Mouse (Mus musculus) limb, embryonic 15.5 days (tissue): Measurements from ENCODE around the gene Gm20388. TPM values are rescaled to one million over a fixed set of nuclear protein-coding genes. Genes with fewer than 3 reads are reported as not detected.
A peak's percentile ranks its signal among the peaks of the same experiment; 100 is the strongest.
"Not testable (repeated sequence)": the region's sequence is repeated elsewhere in the genome, so short reads cannot be mapped to it uniquely, and the experiment has no call there.

Experiments used
- ATAC-seq: fragments of 200-750 bp; cut with Nextera tagmentation; 2 replicates; pipeline ENCODE4 v1.8.0; 2017; ENCODE audit warnings: low read depth, moderate TSS enrichment; ENCODE audit not compliant: insufficient number of reproducible peaks, low FRiP score, low TSS enrichment
- H3K27ac ChIP-seq: fragments of 300-500 bp; sonication (generic); 2 replicates; pipeline ENCODE4 v1.5.1; 2015; ENCODE audit warnings: moderate library complexity, mild to moderate bottlenecking, inconsistent platforms
- H3K27me3 ChIP-seq: fragments of 300-500 bp; sonication (generic); 2 replicates; pipeline ENCODE4 v1.6.1; 2015; ENCODE audit warnings: inconsistent platforms
- H3K36me3 ChIP-seq: fragments of 300-500 bp; sonication (generic); 2 replicates; pipeline ENCODE4 v1.6.1; 2015; ENCODE audit warnings: inconsistent platforms
- H3K4me1 ChIP-seq: fragments of 300-500 bp; sonication (generic); 2 replicates; pipeline ENCODE4 v1.6.1; 2015; ENCODE audit warnings: inconsistent platforms
- H3K4me2 ChIP-seq: fragments of 300-500 bp; sonication (generic); 2 replicates; pipeline ENCODE4 v1.6.1; 2015; ENCODE audit warnings: mild to moderate bottlenecking, inconsistent platforms
- H3K4me3 ChIP-seq: fragments of 300-500 bp; sonication (generic); 2 replicates; pipeline ENCODE4 v1.5.1; 2015; ENCODE audit warnings: mild to moderate bottlenecking, inconsistent platforms
- H3K9ac ChIP-seq: fragments of 300-500 bp; sonication (generic); 2 replicates; pipeline ENCODE4 v1.6.1; 2015; ENCODE audit warnings: inconsistent platforms
- H3K9me3 ChIP-seq: fragments of 300-500 bp; sonication (generic); 2 replicates; pipeline ENCODE4 v1.6.1; 2016; ENCODE audit warnings: inconsistent platforms
- WGBS: fragments of 180-500 bp; shearing (Covaris S2); methylation state at CpG from one replicate; pipeline ENCODE4 v1.1.7; 2015; 5-methylcytosine and 5-hydroxymethylcytosine counted together
- polyA plus RNA-seq: library from polyadenylated mRNA; unstranded; fragments of >200 nt; fragmentation: Nextera tagmentation; extraction: Ambion mirVana; gene quantifications from 2 replicates; pipeline ENCODE4 v1.2.1, GENCODE M21; 2015

Gm20388 gene
- polyA plus RNA-seq, 1 experiment from 2014 or later = 4.9 TPM

GRCm38 (mm10) chr8:123625717-123626116, 3715.1 kb downstream of the Gm20388 start:
- Histone ChIP-seq H3K27me3 (peaks cover 39% of the 10 kb centered on the region), H3K9ac (no peak overlapping the region), H3K27ac (no peak overlapping the region), H3K36me3 (no peaks in the 10 kb centered on the region), H3K4me3 (no peak overlapping the region), H3K9me3 (no peaks in the 10 kb centered on the region), H3K4me2 (no peak overlapping the region), H3K4me1 (peaks cover 14% of the 10 kb centered on the region)
- ATAC-seq = no peak
- 27% methylated on average over 2 of the region's 2 CpGs for WGBS

DNA sequence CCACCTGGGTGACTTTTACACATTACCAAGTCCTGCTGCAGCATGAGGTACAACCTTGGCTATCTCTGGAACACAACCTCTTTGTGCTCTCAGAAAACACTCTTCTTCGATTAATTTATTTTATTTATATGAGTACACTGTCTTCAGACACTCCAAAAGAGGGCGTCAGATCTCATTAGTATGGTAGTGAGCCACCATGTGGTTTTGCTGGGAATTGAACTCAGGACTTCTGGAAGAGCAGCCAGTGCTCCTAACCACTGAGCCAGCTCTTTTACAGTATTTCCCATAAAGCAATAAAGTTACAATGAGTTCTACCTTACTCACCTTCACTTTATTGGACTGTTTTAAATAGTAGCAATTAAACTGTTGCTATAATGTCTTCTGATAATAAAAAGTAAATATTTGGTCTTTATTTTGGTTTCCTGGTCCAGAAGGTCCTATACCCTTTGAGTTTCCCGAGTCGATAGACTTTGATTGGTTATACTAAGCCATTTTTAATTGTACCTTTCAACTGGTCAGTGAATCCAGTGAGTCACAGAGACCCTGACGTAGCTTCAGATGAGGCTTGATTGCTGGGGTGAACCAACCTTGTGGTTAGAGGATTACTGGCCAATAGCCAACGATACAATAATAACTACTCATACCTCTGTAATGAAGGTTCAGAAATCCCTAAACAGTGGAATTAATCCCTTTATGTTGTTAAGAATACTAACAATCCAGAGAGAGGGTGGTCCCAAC, 3716.9 kb downstream of the Gm20388 start:
- Histone ChIP-seq H3K9ac (no peak overlapping the region), H3K27me3 (peaks cover 39% of the 10 kb centered on the region), H3K4me3 (no peak overlapping the region), H3K4me2 (no peak overlapping the region), H3K4me1 (peaks cover 21% of the 10 kb centered on the region), H3K36me3 (no peaks in the 10 kb centered on the region), H3K27ac (no peak overlapping the region), H3K9me3 (no peaks in the 10 kb centered on the region)
- ATAC-seq = no peak
- 58% methylated on average over 6 of the region's 6 CpGs for WGBS

DNA sequence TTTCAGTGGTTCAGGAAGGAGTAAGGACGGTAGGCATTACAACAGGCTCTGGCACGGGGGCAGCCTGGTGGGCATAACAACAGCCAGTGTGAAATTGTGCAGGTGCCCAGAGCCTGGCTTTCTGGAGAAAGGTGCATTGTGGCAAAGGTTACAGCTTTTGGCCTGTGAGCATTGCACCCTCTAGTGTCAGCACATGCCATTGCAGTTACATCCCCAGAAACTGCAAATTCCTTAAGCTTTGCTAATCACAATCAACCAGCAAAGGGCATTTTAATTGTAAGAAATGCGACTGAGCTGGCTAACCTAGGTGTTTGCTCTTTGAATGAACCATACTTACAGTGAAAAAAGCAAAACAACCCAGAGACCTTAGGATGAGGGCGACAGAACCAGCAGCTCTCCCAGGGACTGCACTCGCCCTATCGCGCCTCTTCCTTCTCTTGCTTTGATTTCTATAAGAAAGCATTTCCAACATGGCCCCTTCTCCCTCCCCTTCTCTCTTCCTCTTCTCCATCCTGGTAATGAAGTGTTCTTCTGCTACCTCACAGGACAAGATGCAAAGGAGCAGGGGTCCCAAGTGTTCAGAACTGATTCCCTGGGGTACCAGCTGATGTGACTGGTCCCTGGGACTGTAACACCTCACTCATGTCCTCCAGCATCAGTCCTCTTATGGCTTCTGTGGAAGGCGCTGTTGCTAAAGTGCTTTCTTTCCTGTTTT, 3717.8 kb downstream of the Gm20388 start:
- 3% methylated on average over 8 of the region's 8 CpGs for WGBS
- no peak for ATAC-seq
- H3K36me3 ChIP-seq = no peaks in the 10 kb centered on the region

DNA sequence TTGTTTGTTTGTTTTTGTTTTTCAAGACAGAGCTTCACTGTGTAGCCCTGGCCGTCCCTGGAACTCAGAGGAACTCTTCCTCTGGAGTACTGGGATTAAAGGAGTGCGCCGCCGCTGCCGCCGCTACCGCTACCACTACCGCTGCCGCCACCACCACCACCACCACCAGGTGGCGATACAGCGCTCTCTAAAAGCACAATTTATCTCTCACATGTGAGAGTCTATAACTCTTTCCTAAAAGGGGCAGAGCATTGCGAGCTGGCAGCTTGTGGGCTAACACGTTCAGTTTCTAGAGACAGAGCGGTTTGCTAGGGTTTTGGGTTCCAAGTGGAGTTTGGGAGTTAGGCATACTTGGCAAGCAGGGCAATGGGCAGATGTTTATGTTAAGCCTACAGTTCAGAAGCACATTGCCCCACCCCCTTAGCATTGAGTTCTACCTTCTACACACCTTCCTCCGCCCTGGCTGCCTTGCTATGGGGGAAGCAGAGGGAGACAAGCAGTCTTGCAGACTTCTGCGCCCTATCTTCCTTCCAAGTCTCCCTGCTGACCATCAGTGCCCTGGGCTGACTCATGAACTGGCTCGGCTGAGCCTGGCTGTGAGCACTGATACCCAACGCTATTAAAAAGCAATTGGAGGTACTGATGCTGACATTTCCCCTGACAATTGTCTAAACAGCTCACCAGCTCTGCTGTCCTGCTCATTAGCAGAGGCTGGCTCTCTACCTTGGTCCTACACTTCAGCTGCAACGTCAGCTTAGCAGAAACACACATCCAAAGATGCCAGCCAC, 3718.5 kb downstream of the Gm20388 start:
- H3K9me3 ChIP-seq = no peaks in the 10 kb centered on the region
- ATAC-seq = no peak
- peak overlapping the region; percentile 31 for H3K4me3 ChIP-seq
- peaks cover 39% of the 10 kb centered on the region for H3K27me3 ChIP-seq
- no peak overlapping the region for H3K27ac ChIP-seq
- no peaks in the 10 kb centered on the region for H3K36me3 ChIP-seq
- H3K4me1 ChIP-seq = peaks cover 21% of the 10 kb centered on the region
- WGBS = 9% methylated on average over 19 of the region's 19 CpGs
- peak overlapping the region; percentile 54 for H3K4me2 ChIP-seq
- no peak overlapping the region for H3K9ac ChIP-seq

More for the DNA sequence above, 3717.8 kb downstream of the Gm20388 start:
- H3K9ac ChIP-seq = no peak overlapping the region
- H3K4me3 ChIP-seq = peak overlapping the region; percentile 31
- H3K4me1 ChIP-seq = peaks cover 21% of the 10 kb centered on the region
- peaks cover 39% of the 10 kb centered on the region for H3K27me3 ChIP-seq
- peak overlapping the region; percentile 54 for H3K4me2 ChIP-seq
- H3K27ac ChIP-seq = no peak overlapping the region
- H3K9me3 ChIP-seq = no peaks in the 10 kb centered on the region

DNA sequence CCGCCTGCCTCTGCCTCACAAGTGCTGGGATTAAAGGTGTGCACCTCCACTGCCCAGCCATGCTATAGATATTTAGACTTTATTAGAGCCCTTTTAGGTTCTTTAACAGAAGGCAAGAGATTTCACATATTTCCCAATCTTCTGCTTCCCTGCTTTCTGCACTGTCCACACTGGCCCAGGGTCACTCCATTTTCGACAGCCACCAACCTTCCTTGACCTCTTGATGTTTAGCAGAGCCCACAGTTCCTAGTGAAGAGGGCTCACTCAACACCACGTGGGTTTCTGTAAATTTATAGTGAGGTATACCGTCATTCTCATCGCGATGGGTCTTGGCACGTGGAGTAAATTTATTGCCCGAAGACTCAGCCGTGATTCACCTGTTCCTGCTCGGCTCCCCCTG, 3719.4 kb downstream of the Gm20388 start:
- H3K36me3 ChIP-seq = no peaks in the 10 kb centered on the region
- no peak overlapping the region for H3K4me3 ChIP-seq
- peaks cover 30% of the 10 kb centered on the region for H3K27me3 ChIP-seq
- H3K9ac ChIP-seq = no peak overlapping the region
- H3K27ac ChIP-seq = no peak overlapping the region
- peak overlapping the region; percentile 35; the same call in 1 of the 2 replicates for H3K4me2 ChIP-seq
- 37% methylated on average over 10 of the region's 10 CpGs for WGBS
- no peaks in the 10 kb centered on the region for H3K9me3 ChIP-seq
- H3K4me1 ChIP-seq = peaks cover 21% of the 10 kb centered on the region
- no peak for ATAC-seq

DNA sequence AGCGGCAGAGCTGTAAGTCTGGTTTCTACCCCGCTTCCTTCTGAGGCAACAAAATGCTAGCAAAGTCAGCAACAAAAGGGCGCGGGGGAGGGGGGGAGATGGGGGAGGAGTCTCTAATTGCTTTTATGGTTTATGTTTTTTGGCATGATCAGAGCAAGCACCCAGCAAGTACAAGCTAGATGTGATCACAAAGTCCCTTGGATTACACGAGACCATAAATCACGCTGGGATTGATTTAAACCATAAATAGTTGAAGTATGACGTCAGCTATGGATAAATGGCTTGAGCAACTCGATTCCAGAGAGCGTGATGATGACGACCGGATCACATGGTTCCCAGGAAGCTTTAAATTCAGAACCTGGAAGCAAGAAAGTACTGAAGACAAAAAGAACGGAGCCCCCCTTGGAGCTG, 3720.2 kb downstream of the Gm20388 start:
- peak overlapping the region; percentile 9; the same call in 1 of the 2 replicates for H3K4me3 ChIP-seq
- peaks cover 23% of the 10 kb centered on the region for H3K27me3 ChIP-seq
- ATAC-seq = no peak
- no peaks in the 10 kb centered on the region for H3K9me3 ChIP-seq
- no peak overlapping the region for H3K27ac ChIP-seq
- no peaks in the 10 kb centered on the region for H3K36me3 ChIP-seq
- H3K9ac ChIP-seq = no peak overlapping the region
- WGBS = 10% methylated on average over 12 of the region's 12 CpGs
- H3K4me1 ChIP-seq = peaks cover 21% of the 10 kb centered on the region
- H3K4me2 ChIP-seq = peak overlapping the region; percentile 35

- H3K4me2 ChIP-seq, H3K36me3 ChIP-seq, H3K27ac ChIP-seq, H3K9me3 ChIP-seq, H3K4me3 ChIP-seq, ATAC-seq, H3K9ac ChIP-seq: not testable (repeated sequence)
- H3K4me1 ChIP-seq = peaks cover 21% of the 10 kb centered on the region
- WGBS = 72% methylated on average over 3 of the region's 3 CpGs
- H3K27me3 ChIP-seq = peaks cover 18% of the 10 kb centered on the region
Observed at GRCm38 (mm10) chr8:123631746-123632145, 3721.1 kb downstream of the Gm20388 start.

DNA sequence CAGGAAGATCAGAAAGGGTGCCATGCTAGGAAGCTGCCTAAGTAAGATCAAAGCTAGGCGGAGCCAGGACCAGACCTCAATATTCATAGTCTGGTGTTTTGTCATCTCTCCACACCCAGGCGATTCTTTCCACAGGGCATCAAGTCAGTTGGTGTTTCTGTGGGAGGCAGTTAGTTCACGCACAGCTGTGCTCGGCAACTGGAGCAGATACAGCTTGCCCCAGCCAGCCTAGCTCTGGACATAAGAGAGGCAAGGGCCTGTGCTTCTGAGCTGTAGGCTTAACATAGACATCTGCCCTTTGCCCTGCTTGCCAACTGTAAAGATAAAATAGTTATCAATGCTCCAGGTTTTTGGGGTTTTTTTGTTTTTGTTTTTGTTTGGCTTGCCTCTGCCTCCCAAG, 3721.6 kb downstream of the Gm20388 start:
- 79% methylated on average over 4 of the region's 4 CpGs for WGBS
- H3K27me3 ChIP-seq = peaks cover 18% of the 10 kb centered on the region

DNA sequence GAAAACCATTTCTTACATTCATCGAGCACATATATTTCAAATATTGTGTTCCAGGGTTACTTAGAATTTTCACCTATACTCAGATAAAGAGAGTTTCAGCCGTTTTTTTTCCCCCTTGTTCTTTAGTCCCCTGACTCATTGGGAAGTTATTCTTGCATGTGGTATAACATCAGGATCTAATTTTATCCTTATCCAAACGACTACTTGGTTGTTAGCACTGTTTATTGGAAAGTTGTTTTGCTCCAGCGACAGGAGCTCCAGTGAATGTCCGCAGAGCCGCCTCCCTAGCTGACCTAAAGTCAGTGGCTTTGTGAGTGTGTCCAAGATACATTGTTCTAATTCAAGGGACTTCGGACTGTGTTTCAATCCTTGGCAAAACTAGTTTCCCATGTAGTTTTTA, 3723.2 kb downstream of the Gm20388 start:
- no peak for ATAC-seq
- no peaks in the 10 kb centered on the region for H3K9me3 ChIP-seq
- no peak overlapping the region for H3K9ac ChIP-seq
- H3K4me2 ChIP-seq = no peak overlapping the region
- no peaks in the 10 kb centered on the region for H3K36me3 ChIP-seq
- peaks cover 16% of the 10 kb centered on the region for H3K4me1 ChIP-seq
- H3K27ac ChIP-seq = no peak overlapping the region
- peaks cover 10% of the 10 kb centered on the region for H3K27me3 ChIP-seq
- WGBS = 52% methylated on average over 7 of the region's 7 CpGs
- H3K4me3 ChIP-seq = no peak overlapping the region

More for the DNA sequence above, 3721.6 kb downstream of the Gm20388 start:
- Histone ChIP-seq H3K4me1 (peaks cover 21% of the 10 kb centered on the region), H3K9me3 (no peaks in the 10 kb centered on the region), H3K9ac (no peak overlapping the region), H3K36me3 (no peaks in the 10 kb centered on the region), H3K4me2 (no peak overlapping the region), H3K4me3 (no peak overlapping the region), H3K27ac (no peak overlapping the region)
- no peak for ATAC-seq

- no peaks in the 10 kb centered on the region for H3K9me3 ChIP-seq
Observed at GRCm38 (mm10) chr8:123634395-123635131, 3723.9 kb downstream of the Gm20388 start.

GRCm38 (mm10) chr8:123635671-123636070, 3725.0 kb downstream of the Gm20388 start:
- no peak overlapping the region for H3K27ac ChIP-seq
- H3K4me3 ChIP-seq = no peak overlapping the region
- H3K9ac ChIP-seq = no peak overlapping the region
- no peaks in the 10 kb centered on the region for H3K36me3 ChIP-seq
- ATAC-seq = no peak
- H3K27me3 ChIP-seq = no peaks in the 10 kb centered on the region
- peaks cover 8% of the 10 kb centered on the region for H3K4me1 ChIP-seq
- 73% methylated on average over 11 of the region's 11 CpGs for WGBS
- no peaks in the 10 kb centered on the region for H3K9me3 ChIP-seq
- no peak overlapping the region for H3K4me2 ChIP-seq

More at GRCm38 (mm10) chr8:123634395-123635131, 3723.9 kb downstream of the Gm20388 start:
- Histone ChIP-seq H3K4me2 (no peak overlapping the region), H3K36me3 (no peaks in the 10 kb centered on the region), H3K9ac (no peak overlapping the region), H3K27ac (no peak overlapping the region), H3K27me3 (peaks cover 5% of the 10 kb centered on the region; the same call in 1 of the 2 replicates), H3K4me3 (no peak overlapping the region), H3K4me1 (peaks cover 9% of the 10 kb centered on the region)
- 42% methylated on average over 3 of the region's 3 CpGs for WGBS
- no peak for ATAC-seq
